Mouse (Mus musculus): ENCODE data around the gene Pcbp4. TPM values are rescaled to one million over a fixed set of nuclear protein-coding genes. Genes with fewer than 3 reads are reported as not detected.

The Pcbp4 gene
- polyA plus RNA-seq, 1 experiment from 2014 or later = 6.0 TPM

- H3K27me3 ChIP-seq (ENCODE audit: control insufficient read depth, insufficient read depth, low read depth, low read length) = peaks cover 31% of the 10 kb centered on the region
- no peaks in the 10 kb centered on the region for H3K36me3 ChIP-seq (ENCODE audit: control insufficient read depth, insufficient read depth)
- no peak overlapping the region for H3K27ac ChIP-seq (ENCODE audit: low read length)
- 3% methylated on average over 96 of the region's 99 CpGs for WGBS (ENCODE audit: insufficient replicate concordance)
- no peaks in the 10 kb centered on the region for H3K9me3 ChIP-seq (replicated peaks; ENCODE audit: control insufficient read depth, low read length)
- H3K4me2 ChIP-seq (ENCODE audit: low read depth, low read length) = peak overlapping the region; percentile 71
- no peaks in the 10 kb centered on the region; the same call in none of the 2 replicates for H3K4me1 ChIP-seq (ENCODE audit: control insufficient read depth, low read depth, low read length)
- H3K4me3 ChIP-seq (ENCODE audit: low read depth, low read length) = peak overlapping the region; percentile 53
- ATAC-seq (ENCODE audit: low read depth) = 0 out of 2 replicates have a peak, but pooled peaks have one; percentile 19
- H3K9ac ChIP-seq (ENCODE audit: low read depth, low read length) = no peak overlapping the region; the same call in 1 of the 2 replicates
These were observed 11.9 kb downstream of the Pcbp4 start for GRCm38 (mm10) chr9:106464751-106465541.

- H3K4me3 ChIP-seq (ENCODE audit: low read depth, low read length) = peak within 1 kb of the TSS; percentile 53
- peaks cover 31% of the 10 kb centered on the region for H3K27me3 ChIP-seq (ENCODE audit: control insufficient read depth, insufficient read depth, low read depth, low read length)
- 28% methylated on average over 26 of the region's 26 CpGs for WGBS (ENCODE audit: insufficient replicate concordance)
- H3K4me2 ChIP-seq (ENCODE audit: low read depth, low read length) = peak within 1 kb of the TSS; percentile 71
- no peaks in the 10 kb centered on the region; the same call in none of the 2 replicates for H3K4me1 ChIP-seq (ENCODE audit: control insufficient read depth, low read depth, low read length)
- H3K36me3 ChIP-seq (ENCODE audit: control insufficient read depth, insufficient read depth) = no peaks in the 10 kb centered on the region
- ATAC-seq (ENCODE audit: low read depth) = no peak
- H3K27ac ChIP-seq (ENCODE audit: low read length) = no peak within 1 kb of the TSS
- no peak within 1 kb of the TSS; the same call in 1 of the 2 replicates for H3K9ac ChIP-seq (ENCODE audit: low read depth, low read length)
- H3K9me3 ChIP-seq (replicated peaks; ENCODE audit: control insufficient read depth, low read length) = no peaks in the 10 kb centered on the region
These were observed 12.6 kb downstream of the Pcbp4 start, which contains the start of gene Gpr62 for GRCm38 (mm10) chr9:106465571-106466200. Gene Gpr62, minus strand, starts transcription at chr9:106465938.

- no peak overlapping the region for H3K4me3 ChIP-seq (ENCODE audit: low read depth, low read length)
- no peak for ATAC-seq (ENCODE audit: low read depth)
- no peak overlapping the region for H3K27ac ChIP-seq (ENCODE audit: low read length)
- no peaks in the 10 kb centered on the region; the same call in none of the 2 replicates for H3K4me1 ChIP-seq (ENCODE audit: control insufficient read depth, low read depth, low read length)
- H3K4me2 ChIP-seq (ENCODE audit: low read depth, low read length) = no peak overlapping the region
- H3K27me3 ChIP-seq (ENCODE audit: control insufficient read depth, insufficient read depth, low read depth, low read length) = peaks cover 31% of the 10 kb centered on the region
- no peaks in the 10 kb centered on the region for H3K9me3 ChIP-seq (replicated peaks; ENCODE audit: control insufficient read depth, low read length)
- H3K36me3 ChIP-seq (ENCODE audit: control insufficient read depth, insufficient read depth) = no peaks in the 10 kb centered on the region
- no peak overlapping the region for H3K9ac ChIP-seq (ENCODE audit: low read depth, low read length)
- 68% methylated on average over 6 of the region's 6 CpGs for WGBS (ENCODE audit: insufficient replicate concordance)
These were observed 13.6 kb downstream of the Pcbp4 start for GRCm38 (mm10) chr9:106466721-106467120.

GRCm38 (mm10) chr9:106467746-106468145 is 14.7 kb downstream of the Pcbp4 start:
- H3K9me3 ChIP-seq (replicated peaks; ENCODE audit: control insufficient read depth, low read length) = no peaks in the 10 kb centered on the region
- peaks cover 31% of the 10 kb centered on the region for H3K27me3 ChIP-seq (ENCODE audit: control insufficient read depth, insufficient read depth, low read depth, low read length)
- no peaks in the 10 kb centered on the region for H3K36me3 ChIP-seq (ENCODE audit: control insufficient read depth, insufficient read depth)
- 61% methylated on average over 7 of the region's 7 CpGs for WGBS (ENCODE audit: insufficient replicate concordance)
- no peak overlapping the region for H3K4me2 ChIP-seq (ENCODE audit: low read depth, low read length)
- ATAC-seq (ENCODE audit: low read depth) = no peak
- no peak overlapping the region for H3K9ac ChIP-seq (ENCODE audit: low read depth, low read length)
- H3K27ac ChIP-seq (ENCODE audit: low read length) = no peak overlapping the region
- no peaks in the 10 kb centered on the region; the same call in none of the 2 replicates for H3K4me1 ChIP-seq (ENCODE audit: control insufficient read depth, low read depth, low read length)
- H3K4me3 ChIP-seq (ENCODE audit: low read depth, low read length) = no peak overlapping the region

- Histone ChIP-seq H3K9ac (ENCODE audit: low read depth, low read length) (no peak overlapping the region), H3K9me3 (replicated peaks; ENCODE audit: control insufficient read depth, low read length) (no peaks in the 10 kb centered on the region), H3K27ac (ENCODE audit: low read length) (no peak overlapping the region), H3K36me3 (ENCODE audit: control insufficient read depth, insufficient read depth) (no peaks in the 10 kb centered on the region), H3K4me2 (ENCODE audit: low read depth, low read length) (no peak overlapping the region), H3K4me1 (ENCODE audit: control insufficient read depth, low read depth, low read length) (no peaks in the 10 kb centered on the region; the same call in none of the 2 replicates), H3K4me3 (ENCODE audit: low read depth, low read length) (no peak overlapping the region), H3K27me3 (ENCODE audit: control insufficient read depth, insufficient read depth, low read depth, low read length) (peaks cover 19% of the 10 kb centered on the region)
- WGBS (ENCODE audit: insufficient replicate concordance) = 22% methylated on average over 6 of the region's 6 CpGs
- no peak for ATAC-seq (ENCODE audit: low read depth)
These were observed 16.2 kb downstream of the Pcbp4 start for GRCm38 (mm10) chr9:106469317-106469716.

- Histone ChIP-seq H3K9ac (ENCODE audit: low read depth, low read length) (no peak overlapping the region), H3K4me3 (ENCODE audit: low read depth, low read length) (no peak overlapping the region), H3K36me3 (ENCODE audit: control insufficient read depth, insufficient read depth) (no peaks in the 10 kb centered on the region), H3K4me2 (ENCODE audit: low read depth, low read length) (no peak overlapping the region), H3K27ac (ENCODE audit: low read length) (no peak overlapping the region), H3K4me1 (ENCODE audit: control insufficient read depth, low read depth, low read length) (peaks cover 3% of the 10 kb centered on the region), H3K27me3 (ENCODE audit: control insufficient read depth, insufficient read depth, low read depth, low read length) (peaks cover 15% of the 10 kb centered on the region), H3K9me3 (replicated peaks; ENCODE audit: control insufficient read depth, low read length) (no peaks in the 10 kb centered on the region)
- 35% methylated on average over 9 of the region's 9 CpGs for WGBS (ENCODE audit: insufficient replicate concordance)
- ATAC-seq (ENCODE audit: low read depth) = no peak
These were observed 16.7 kb downstream of the Pcbp4 start for GRCm38 (mm10) chr9:106469776-106470175.

- Histone ChIP-seq H3K36me3 (ENCODE audit: control insufficient read depth, insufficient read depth) (no peaks in the 10 kb centered on the region), H3K27ac (ENCODE audit: low read length) (no peak overlapping the region), H3K27me3 (ENCODE audit: control insufficient read depth, insufficient read depth, low read depth, low read length) (peaks cover 2% of the 10 kb centered on the region; the same call in 1 of the 2 replicates), H3K9me3 (replicated peaks; ENCODE audit: control insufficient read depth, low read length) (no peaks in the 10 kb centered on the region), H3K9ac (ENCODE audit: low read depth, low read length) (no peak overlapping the region), H3K4me1 (ENCODE audit: control insufficient read depth, low read depth, low read length) (peaks cover 10% of the 10 kb centered on the region), H3K4me3 (ENCODE audit: low read depth, low read length) (no peak overlapping the region), H3K4me2 (ENCODE audit: low read depth, low read length) (no peak overlapping the region)
- WGBS (ENCODE audit: insufficient replicate concordance) = 62% methylated on average over 14 of the region's 14 CpGs
- no peak for ATAC-seq (ENCODE audit: low read depth)
These were observed 18.1 kb downstream of the Pcbp4 start for GRCm38 (mm10) chr9:106470991-106471750.

- Histone ChIP-seq H3K9ac (ENCODE audit: low read depth, low read length) (no peak overlapping the region), H3K27me3 (ENCODE audit: control insufficient read depth, insufficient read depth, low read depth, low read length) (no peaks in the 10 kb centered on the region), H3K4me1 (ENCODE audit: control insufficient read depth, low read depth, low read length) (peaks cover 16% of the 10 kb centered on the region), H3K36me3 (ENCODE audit: control insufficient read depth, insufficient read depth) (no peaks in the 10 kb centered on the region), H3K9me3 (replicated peaks; ENCODE audit: control insufficient read depth, low read length) (no peaks in the 10 kb centered on the region), H3K4me2 (ENCODE audit: low read depth, low read length) (no peak overlapping the region), H3K4me3 (ENCODE audit: low read depth, low read length) (no peak overlapping the region), H3K27ac (ENCODE audit: low read length) (no peak overlapping the region)
- WGBS (ENCODE audit: insufficient replicate concordance) = 66% methylated on average over 5 of the region's 5 CpGs
- no peak for ATAC-seq (ENCODE audit: low read depth)
These were observed 18.8 kb downstream of the Pcbp4 start for GRCm38 (mm10) chr9:106471892-106472291.
